9 mouse cellular contexts compared by ENCODE assay signal in genomic region chr5:30815120-30815465, GRCm38 (mm10). TPM values are rescaled to one million over a fixed set of nuclear protein-coding genes. Genes with fewer than 3 reads are reported as not detected.
A peak's percentile ranks its signal among the peaks of the same experiment; 100 is the strongest.
DNase-seq lines count a peak whose midpoint lies in the region; ATAC-seq and TF ChIP-seq lines count a peak whose summit lies in the region.
"Had no signal": no experiment of that assay in that cellular context is flagged by ENCODE, and none has a peak within 500 bp of the region (broad histone marks: within the 10 kb centered on the region; RNA-seq: fewer than 3 reads in every experiment).

No protein-coding gene starts in this region.

- 0 out of 2 replicates have a peak, but pooled peaks cover 4% of the 10 kb centered on the region for H3K27me3 ChIP-seq in kidney, embryonic 14.5 days (ENCODE audit: control insufficient read depth, insufficient read depth, low read length)
- peaks cover 10% of the 10 kb centered on the region for H3K27me3 ChIP-seq in hindbrain, embryonic 10.5 days (ENCODE audit: insufficient read depth, poor library complexity, severe bottlenecking)
- H3K27me3 ChIP-seq in midbrain, embryonic 14.5 days (ENCODE audit: control insufficient read depth, insufficient read depth, low read length): no peaks in the 10 kb centered on the region

- peak overlapping the region; percentile 79 for H3K9ac ChIP-seq in kidney, embryonic 14.5 days (ENCODE audit: low read depth, low read length)
- H3K9ac ChIP-seq in midbrain, embryonic 14.5 days (replicated peaks; ENCODE audit: low read length): peak overlapping the region; percentile 93

- no peak for TF ChIP-seq CTCF in bone marrow, adult 2 months (IDR thresholded peaks at IDR 0.05; ENCODE audit: control insufficient read depth, insufficient read depth, low read length)

- peak overlapping the region; percentile 78 for H3K4me2 ChIP-seq in kidney, embryonic 14.5 days (replicated peaks; ENCODE audit: low read depth, low read length)
- peak overlapping the region; percentile 91 for H3K4me2 ChIP-seq in midbrain, embryonic 14.5 days (ENCODE audit: low read length)

- 0 out of 2 replicates have a peak overlapping the region, but pooled peaks have one; percentile 4 for H3K27ac ChIP-seq in kidney, embryonic 14.5 days (ENCODE audit: low read depth, low read length)
- no peak overlapping the region for H3K27ac ChIP-seq in bone marrow, adult 2 months (ENCODE audit: control insufficient read depth, insufficient read depth, low read depth, low read length, poor library complexity)
- peak overlapping the region; percentile 92 for H3K27ac ChIP-seq in hindbrain, embryonic 10.5 days
- H3K27ac ChIP-seq in midbrain, embryonic 14.5 days (replicated peaks; ENCODE audit: low read depth, low read length): peak overlapping the region; percentile 95

- peak overlapping the region; percentile 71 for H3K4me3 ChIP-seq in kidney, embryonic 14.5 days (ENCODE audit: low read length)
- H3K4me3 ChIP-seq in bone marrow, adult 2 months (replicated peaks; ENCODE audit: control insufficient read depth, low read depth, low read length): peak overlapping the region; percentile 3
- peak overlapping the region; percentile 84 for H3K4me3 ChIP-seq in hindbrain, embryonic 10.5 days
- H3K4me3 ChIP-seq in midbrain, embryonic 14.5 days (replicated peaks; ENCODE audit: low read depth, low read length): peak overlapping the region; percentile 81

- H3K4me1 ChIP-seq in kidney, embryonic 14.5 days (ENCODE audit: control insufficient read depth, insufficient read depth, low read length): peaks cover 10% of the 10 kb centered on the region
- no peaks in the 10 kb centered on the region; the same call in 1 of the 2 replicates for H3K4me1 ChIP-seq in bone marrow, adult 2 months (ENCODE audit: control insufficient read depth, insufficient read depth, low read length)
- H3K4me1 ChIP-seq in hindbrain, embryonic 10.5 days (replicated peaks): peaks cover 40% of the 10 kb centered on the region
- H3K4me1 ChIP-seq in midbrain, embryonic 14.5 days (ENCODE audit: control insufficient read depth, insufficient read depth, low read length): peaks cover 32% of the 10 kb centered on the region

- H3K9me3 ChIP-seq in kidney, embryonic 14.5 days (ENCODE audit: control insufficient read depth, low read length): no peaks in the 10 kb centered on the region
- H3K9me3 ChIP-seq in hindbrain, embryonic 10.5 days: no peaks in the 10 kb centered on the region
- H3K9me3 ChIP-seq in midbrain, embryonic 14.5 days (ENCODE audit: control insufficient read depth, low read length): no peaks in the 10 kb centered on the region

- TF ChIP-seq POLR2A in bone marrow, adult 2 months (IDR thresholded peaks at IDR 0.05; ENCODE audit: borderline replicate concordance, control insufficient read depth, low read depth, low read length): no peak

- no peak for ATAC-seq in kidney, embryonic 14.5 days (ENCODE audit: low FRiP score, low TSS enrichment)
- ATAC-seq in midbrain, embryonic 14.5 days (ENCODE audit: low FRiP score, low TSS enrichment): no peak
- ATAC-seq in activated CD4-positive, CD25-positive, alpha-beta regulatory T cell, adult 4 months: no peak

- H3K36me3 ChIP-seq in kidney, embryonic 14.5 days (ENCODE audit: control insufficient read depth, insufficient read depth, low read length): no peaks in the 10 kb centered on the region
- no peaks in the 10 kb centered on the region for H3K36me3 ChIP-seq in hindbrain, embryonic 10.5 days
- no peaks in the 10 kb centered on the region for H3K36me3 ChIP-seq in midbrain, embryonic 14.5 days (ENCODE audit: control insufficient read depth, insufficient read depth, low read length)

- intact Hi-C loops in left cerebral cortex, postnatal 25 days (cut with DNase I): no loop called here

- no peak for DNase-seq in kidney, postnatal 10 days
- no peak for DNase-seq in hindbrain, embryonic 10.5 days (ENCODE audit: low spot score)
- DNase-seq in midbrain, embryonic 14.5 days: peak; percentile 35
- DNase-seq in layer of hippocampus, adult 11-12 months (ENCODE audit: low spot score): no peak
- DNase-seq in left cerebral cortex, postnatal 25 days (ENCODE audit: low spot score in 2 of 2): no peak

- WGBS in kidney, embryonic 14.5 days: 3% methylated on average over 7 of the region's 7 CpGs
- 14% methylated on average over 7 of the region's 7 CpGs for WGBS in bone marrow, adult 2 months
- WGBS in hindbrain, embryonic 10.5 days: 2% methylated on average over 7 of the region's 7 CpGs
- 3% methylated on average over 7 of the region's 7 CpGs for WGBS in midbrain, embryonic 14.5 days

RNA-seq across cellular contexts. Expression of gene Mapre3, which starts 0.7 kb away (rescaled TPM):
- polyA plus RNA-seq in kidney, embryonic 14.5 days (2014; fragmentation: Nextera tagmentation; extraction: Ambion mirVana): 13.6 and 19.3 TPM in 2 replicates
- 1.3 and 2.4 TPM in 2 replicates for polyA plus RNA-seq in bone marrow, adult 2 months (2011; ENCODE audit: insufficient read depth, insufficient read length, low replicate concordance, missing spikeins)
- polyA plus RNA-seq in hindbrain, embryonic 10.5 days (2016; fragmentation: Nextera tagmentation; extraction: Ambion mirVana): 21.1 and 41.8 TPM in 2 replicates
- 125 and 129 TPM in 2 replicates for polyA plus RNA-seq in midbrain, embryonic 14.5 days (2014; fragmentation: Nextera tagmentation; extraction: Ambion mirVana)
- 1 to 10 TPM; 2.5 to 2.7 TPM for polyA plus RNA-seq in activated CD4-positive, CD25-positive, alpha-beta regulatory T cell, adult 4 months (2017; shearing (Covaris generic))
- total RNA-seq in left cerebral cortex, postnatal 25 days (2021): 100 to 1,000 TPM; 210 to 224 TPM
- total RNA-seq: common myeloid progenitor, adult 5-6 weeks had no signal

RNA-seq across cellular contexts. Expression of gene Tmem214, which starts 52.7 kb away (rescaled TPM):
- polyA plus RNA-seq in kidney, embryonic 14.5 days (2014; fragmentation: Nextera tagmentation; extraction: Ambion mirVana): 53.1 and 65.1 TPM in 2 replicates
- polyA plus RNA-seq in bone marrow, adult 2 months (2011; ENCODE audit: insufficient read depth, insufficient read length, low replicate concordance, missing spikeins): 15.3 and 29.1 TPM in 2 replicates
- polyA plus RNA-seq in hindbrain, embryonic 10.5 days (2016; fragmentation: Nextera tagmentation; extraction: Ambion mirVana): 64.0 and 67.6 TPM in 2 replicates
- polyA plus RNA-seq in midbrain, embryonic 14.5 days (2014; fragmentation: Nextera tagmentation; extraction: Ambion mirVana): 46.7 and 55.5 TPM in 2 replicates
- polyA plus RNA-seq in activated CD4-positive, CD25-positive, alpha-beta regulatory T cell, adult 4 months (2017; shearing (Covaris generic)): 10 to 100 TPM; 20.4 to 24.5 TPM
- total RNA-seq in left cerebral cortex, postnatal 25 days (2021): 10 to 100 TPM; 65.5 to 71.3 TPM

Comparison
In these comparisons a context has a peak if more than half of its experiments do, and no peak if none do; other contexts are left out.
1. H3K4me3 ChIP-seq: peak in every context shown above with its lines; median percentile 84 in hindbrain, embryonic 10.5 days; 81 in midbrain, embryonic 14.5 days; 71 in kidney, embryonic 14.5 days; 3 in bone marrow, adult 2 months.